Mouse (Mus musculus) adrenal gland, adult 18-20 months (tissue): Measurements from ENCODE around the gene Dlat. TPM values are rescaled to one million over a fixed set of nuclear protein-coding genes. Genes with fewer than 3 reads are reported as not detected.
A peak's percentile ranks its signal among the peaks of the same experiment; 100 is the strongest.
"Not testable (repeated sequence)": the region's sequence is repeated elsewhere in the genome, so short reads cannot be mapped to it uniquely, and the experiment has no call there.

Source experiments
- DNase-seq, 2 experiments: peaks; one replicate each; pipeline ENCODE4 v3.0.0; 2021 to 2022; ENCODE audit warnings: low spot score in 2 of 2
- total RNA-seq, 2 experiments: library from RNA; stranded (reverse); gene quantifications; 1 replicate in 1 of 2; 2 replicates in 1 of 2; pipeline ENCODE4 v1.2.3; 2021

Dlat gene
- total RNA-seq, 2 experiments from 2014 or later = 164 to 320 TPM

GRCm38 (mm10) chr9:50666442-50666841 lies 6.9 kb upstream of the Dlat start:
- no peak for DNase-seq

DNA sequence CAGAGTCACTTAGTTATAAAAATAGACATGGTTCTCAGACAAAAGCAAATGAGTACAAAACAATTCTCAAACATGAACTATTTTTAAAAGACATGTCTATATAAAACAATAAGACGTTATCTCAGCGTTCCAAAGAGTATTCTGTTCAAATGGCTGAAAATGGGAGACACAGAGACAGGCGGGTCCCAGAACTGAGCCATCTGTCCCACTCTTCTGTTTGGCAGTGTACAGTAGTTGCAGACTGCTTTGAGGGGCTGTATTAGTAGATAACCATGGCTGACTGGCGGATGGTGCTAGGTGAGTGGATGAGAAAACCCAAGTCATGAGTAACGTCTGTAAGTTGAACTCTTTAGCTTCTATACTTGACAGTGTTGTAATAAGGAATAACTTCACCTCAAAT lies 5.2 kb upstream of the Dlat start:
- DNase-seq = no peak

GRCm38 (mm10) chr9:50660431-50660830 lies 851 bp upstream of the Dlat start:
- peak; percentile 20 to 30 for DNase-seq

DNA sequence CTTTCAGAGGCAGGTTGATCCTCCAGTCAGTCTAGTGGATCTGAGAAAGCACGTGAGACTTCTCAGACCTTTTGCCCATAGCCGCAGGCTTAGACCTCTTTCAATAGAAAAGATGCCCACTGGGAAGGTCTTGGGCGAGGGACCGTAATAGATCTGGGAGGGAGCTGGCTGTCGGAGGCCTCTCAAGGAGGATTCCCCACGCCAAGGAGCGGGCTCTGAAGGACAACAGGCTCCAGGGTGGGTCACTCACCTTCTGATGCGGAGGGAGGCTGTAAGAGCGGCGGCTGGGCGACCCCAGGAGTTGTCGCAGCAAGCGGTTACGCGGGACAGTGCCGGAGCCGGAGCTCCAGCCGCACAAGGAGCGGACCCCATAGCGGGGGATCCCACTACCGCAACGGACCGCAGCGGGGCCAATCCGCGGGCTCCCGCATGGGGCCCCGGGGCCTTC lies 615 bp downstream of the Dlat start:
- DNase-seq = no peak

- no peak for DNase-seq
Measured at GRCm38 (mm10) chr9:50658391-50658790, 1.2 kb downstream of the Dlat start.

GRCm38 (mm10) chr9:50650503-50650902 lies 9.1 kb downstream of the Dlat start:
- no peak for DNase-seq

DNA sequence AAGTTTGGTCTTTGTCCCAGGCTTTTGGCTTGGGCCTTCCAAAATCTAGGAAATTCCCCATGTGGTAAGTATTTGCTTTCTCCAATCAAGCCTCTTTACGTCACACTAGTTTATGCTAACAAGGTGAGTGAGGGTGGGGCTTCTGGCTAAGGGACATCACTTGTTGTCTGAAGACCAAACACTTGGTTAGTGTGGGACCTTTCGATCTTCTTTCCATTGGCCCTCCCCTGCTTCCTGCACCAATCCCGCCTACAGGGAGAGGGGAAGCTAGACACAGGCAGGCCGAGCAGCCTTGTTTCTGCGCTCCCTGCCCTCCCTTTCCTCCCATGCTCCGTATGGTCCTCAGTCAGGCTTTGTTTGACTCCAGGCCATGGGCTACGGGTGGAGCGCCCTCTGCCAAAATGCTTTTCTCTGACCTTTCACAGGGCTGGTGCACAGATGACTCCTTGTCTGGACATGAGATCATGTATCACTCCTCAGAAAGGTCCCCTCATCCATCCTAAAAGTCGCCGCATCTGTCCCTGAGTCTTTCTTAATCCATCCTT lies 12.7 kb downstream of the Dlat start:
- no peak for DNase-seq

GRCm38 (mm10) chr9:50634270-50634669 lies 25.3 kb downstream of the Dlat start:
- DNase-seq = no peak

- no peak for DNase-seq
Measured at GRCm38 (mm10) chr9:50633059-50633458, 26.5 kb downstream of the Dlat start.

DNA sequence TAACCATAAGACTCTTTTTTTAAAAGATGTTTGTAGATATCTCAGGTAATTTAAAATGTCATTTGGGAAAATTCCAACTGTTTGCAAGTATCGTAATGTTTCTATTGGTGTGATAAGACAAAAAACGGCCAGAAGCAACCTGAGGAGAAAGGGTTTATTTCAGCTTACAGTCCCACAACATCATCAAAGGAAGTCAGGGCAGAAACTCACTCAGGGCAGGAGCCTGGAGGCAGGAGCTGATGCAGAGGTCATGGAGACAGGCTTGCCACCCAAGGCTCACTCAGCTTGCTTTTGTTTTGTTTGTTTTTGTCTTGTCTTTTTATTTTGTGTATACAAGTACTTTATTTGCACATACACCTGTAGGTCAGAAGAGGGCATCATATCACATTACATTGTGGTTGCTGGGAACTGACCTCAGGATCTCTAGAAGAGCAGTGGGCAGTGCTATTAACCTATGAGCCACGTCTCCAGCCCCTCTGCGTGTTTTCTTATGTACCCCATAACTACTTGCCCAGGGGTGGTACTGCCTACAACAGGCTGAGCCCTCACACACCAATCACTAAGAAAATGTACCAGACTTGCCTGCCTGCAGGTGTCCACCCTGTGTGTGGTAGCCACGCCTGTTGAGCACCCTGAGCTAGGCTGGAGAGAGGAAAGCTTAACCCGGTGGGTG lies 27.4 kb downstream of the Dlat start:
- no peak for DNase-seq

DNA sequence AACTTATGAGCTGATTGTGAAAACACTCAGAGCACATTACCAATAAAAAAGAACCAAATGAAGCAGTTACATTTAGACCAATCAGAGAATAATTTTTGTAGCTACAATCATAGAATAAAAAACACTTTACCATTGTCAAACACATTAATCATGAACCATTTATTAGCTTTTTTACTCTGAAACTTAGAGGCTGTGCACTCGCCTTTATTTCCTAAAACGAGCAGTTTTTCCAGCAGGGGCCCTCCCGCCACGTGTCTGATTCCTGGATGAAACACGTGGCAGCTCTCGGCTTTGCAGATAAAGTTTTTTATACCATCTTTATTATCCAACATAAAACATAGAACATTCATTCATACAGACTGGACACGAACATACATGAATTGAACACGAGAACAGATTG lies 28.7 kb downstream of the Dlat start:
- DNase-seq = not testable (repeated sequence)

DNA sequence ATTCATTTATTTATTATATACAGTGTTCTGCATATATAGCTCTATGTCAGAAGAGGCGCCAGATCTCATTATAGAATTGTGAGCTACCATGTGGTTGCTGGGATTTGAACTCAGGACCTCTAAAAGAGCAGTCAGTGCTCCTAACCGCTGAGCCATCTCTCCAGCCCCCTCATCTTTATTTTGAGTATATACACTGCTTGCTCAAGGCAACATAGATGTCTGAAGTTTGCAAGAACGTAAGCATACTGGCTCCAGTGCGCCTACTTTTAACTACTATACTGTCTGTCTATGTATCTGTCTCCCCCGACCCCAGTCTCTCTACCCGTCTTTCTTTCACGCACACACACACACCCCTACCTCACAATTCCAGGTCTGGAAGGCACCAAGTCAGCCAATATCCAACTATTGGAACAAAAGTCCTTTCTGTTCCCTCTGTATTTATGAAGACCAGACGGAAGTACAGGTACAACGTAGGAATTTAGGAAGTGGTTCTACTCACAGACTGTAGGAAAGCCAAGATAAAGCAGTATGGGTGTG lies 41.7 kb downstream of the Dlat start:
- no peak for DNase-seq

GRCm38 (mm10) chr9:50616766-50617603 lies 42.6 kb downstream of the Dlat start, which contains the start of the genes Pih1d2 and Nkapd1:
TSS of gene Pih1d2 (plus strand) at chr9:50617321.
TSS of gene Nkapd1 (minus strand) at chr9:50617464.
- peak; percentile 82 to 85 for DNase-seq

GRCm38 (mm10) chr9:50616161-50616560 lies 43.4 kb downstream of the Dlat start:
- no peak for DNase-seq

GRCm38 (mm10) chr9:50612115-50612514 lies 47.5 kb downstream of the Dlat start:
- no peak for DNase-seq

- DNase-seq = no peak
Measured at GRCm38 (mm10) chr9:50604338-50604737, 55.2 kb downstream of the Dlat start.

DNA sequence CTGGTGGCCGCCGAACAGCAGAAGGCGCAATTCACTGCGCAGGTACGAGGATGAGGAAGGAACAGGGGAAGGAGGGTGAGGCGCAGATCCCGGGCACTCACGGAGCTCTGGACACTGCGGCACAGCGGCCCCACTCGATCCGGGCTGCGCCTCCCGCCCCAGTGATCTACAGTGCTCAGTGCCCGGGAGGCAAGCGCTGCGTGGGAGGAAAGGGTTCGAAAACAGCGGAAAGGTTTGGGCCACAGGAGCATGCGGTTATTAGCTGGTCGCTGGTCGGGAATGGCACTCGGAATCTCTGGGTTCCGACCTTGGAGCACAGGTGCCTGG lies 55.6 kb downstream of the Dlat start:
- DNase-seq = no peak

DNA sequence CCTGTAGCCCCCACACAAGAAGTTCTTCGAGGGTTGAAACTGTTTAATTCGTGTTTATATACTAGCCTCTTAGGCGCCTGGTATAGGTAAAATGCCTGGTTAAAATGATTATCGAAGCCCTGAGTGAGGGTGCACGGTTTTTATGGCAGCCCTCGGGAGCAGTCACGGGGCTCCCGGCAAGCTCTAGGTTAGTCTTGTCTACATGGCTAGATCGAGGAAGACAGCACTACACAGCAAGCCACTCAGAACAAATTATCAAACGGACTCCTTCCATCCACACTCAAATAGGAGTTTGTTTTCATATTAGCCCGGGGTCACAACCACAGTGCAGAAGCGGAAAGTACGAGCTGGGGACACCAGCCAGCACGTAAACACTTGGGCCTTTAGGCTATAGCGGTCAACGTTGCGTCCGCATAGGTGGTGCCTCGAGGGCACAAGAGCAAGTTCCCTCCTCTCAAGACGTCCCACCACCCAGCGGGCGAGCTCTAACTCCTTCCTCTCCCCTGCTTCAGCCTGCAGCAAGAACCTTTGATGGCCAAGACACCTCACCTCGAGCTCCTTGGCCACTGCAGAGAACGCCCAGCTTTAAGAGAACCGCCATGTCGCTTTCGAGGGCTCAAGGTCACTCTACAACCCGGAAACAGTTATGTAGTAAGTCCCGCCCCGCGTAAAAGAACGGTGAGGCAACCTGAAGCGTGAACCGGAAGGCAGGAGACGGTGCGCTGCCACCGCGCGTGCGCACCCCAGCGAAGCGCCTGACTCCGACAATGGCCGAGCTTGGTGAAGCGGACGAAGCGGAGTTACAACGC lies 56.2 kb downstream of the Dlat start, which contains the start of the genes Sdhd and Timm8b:
TSS of gene Sdhd (minus strand) at position 624 of the 809 bp plus-strand sequence.
TSS of gene Timm8b (plus strand) at position 722 of the 809 bp plus-strand sequence.
- DNase-seq = peak; percentile 86 to 87

DNA sequence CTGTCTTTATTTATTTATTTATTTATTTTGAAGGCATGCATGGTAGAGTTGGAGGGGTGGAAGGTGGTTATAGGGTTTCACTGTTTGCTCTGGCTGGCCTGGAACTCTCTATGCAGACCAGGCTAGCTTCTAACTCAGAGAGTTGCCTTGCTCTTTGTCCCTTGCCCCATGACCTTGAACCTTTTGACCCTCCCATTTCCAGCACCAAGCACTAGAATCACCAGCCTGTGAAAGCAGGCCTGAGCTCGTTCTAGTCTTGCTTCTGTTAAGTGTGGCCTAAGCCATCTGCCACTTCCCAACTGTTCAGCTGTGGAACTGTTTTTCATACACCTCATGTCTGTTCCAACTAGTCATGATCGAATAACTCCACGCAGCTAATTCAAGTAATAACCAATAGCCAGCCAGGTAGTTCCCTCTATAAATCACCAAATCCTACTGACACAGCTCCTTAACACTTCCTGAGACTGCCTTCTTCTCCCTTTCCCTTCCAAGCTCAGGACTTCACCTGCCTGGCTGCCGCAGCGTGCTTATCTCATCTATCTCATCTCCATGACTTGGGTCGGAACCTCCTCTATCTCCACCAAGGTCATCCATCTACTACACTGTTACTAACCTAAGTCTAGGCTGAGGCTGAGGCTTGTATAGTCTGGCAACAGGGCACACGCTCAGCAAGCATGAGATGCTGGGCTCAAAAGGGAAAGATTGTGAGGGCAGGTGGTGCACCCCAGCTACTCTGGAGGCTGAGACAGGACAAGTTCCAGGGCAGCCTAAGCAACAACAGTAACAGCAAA lies 57.3 kb downstream of the Dlat start:
- DNase-seq = no peak

DNA sequence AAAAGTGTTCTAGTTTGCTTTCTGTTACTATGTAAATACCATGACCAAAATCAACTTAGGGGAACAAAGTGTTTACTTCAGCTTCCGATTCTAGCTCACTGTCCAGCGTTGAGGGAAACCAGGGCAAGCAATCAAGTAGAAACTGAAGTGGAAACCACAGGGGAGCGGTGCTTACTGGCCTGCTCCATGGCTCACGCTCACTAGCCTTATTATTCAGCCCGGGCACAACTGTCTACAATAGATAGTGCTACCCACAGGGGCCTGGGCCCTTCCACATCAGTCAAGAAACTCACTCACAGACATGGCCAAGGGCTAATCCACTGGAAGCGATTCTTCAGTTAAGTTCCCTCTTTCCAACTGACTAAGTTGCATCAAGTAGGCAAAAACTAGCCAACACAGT lies 58.0 kb downstream of the Dlat start:
- no peak for DNase-seq
